Mouse (Mus musculus) heart, postnatal 36 days (tissue): ENCODE measurements around the gene Pla2g2c. TPM values are rescaled to one million over a fixed set of nuclear protein-coding genes. Genes with fewer than 3 reads are reported as not detected.

Source experiments
- DNase-seq, 2 experiments: peaks; one replicate each; pipeline ENCODE4 v3.0.0; 2021 to 2022
- intact Hi-C: fragments of 180-260 bp; cut with DNase I; formaldehyde crosslinking; loops from one replicate; pipeline ENCODE4 v1.15.1; 2025
- total RNA-seq, 2 experiments: library from RNA; stranded (reverse); gene quantifications; 2 replicates each; pipeline ENCODE4 v1.2.3; 2021

The Pla2g2c gene
- total RNA-seq, 2 experiments from 2014 or later = 0.31 TPM; not detected in 1

DNA sequence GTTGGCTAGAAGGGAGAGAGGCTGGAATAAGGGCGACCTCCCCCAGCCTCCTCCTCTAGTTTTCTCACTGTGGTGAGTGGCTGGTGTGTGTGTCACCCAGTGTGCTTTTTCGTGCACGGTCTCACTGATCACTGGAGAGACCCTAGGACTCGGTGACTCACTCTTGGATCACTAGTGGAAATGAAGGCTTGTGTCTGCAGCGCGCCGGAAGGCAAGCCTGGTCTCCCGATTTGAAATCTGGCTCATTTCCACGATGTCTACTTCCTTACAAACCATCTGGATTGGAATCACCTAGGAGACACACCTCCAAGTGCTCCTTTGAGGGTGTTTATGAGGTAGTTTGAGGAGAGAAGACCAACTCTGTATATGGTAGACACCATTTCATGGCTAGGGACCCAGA is 22.3 kb downstream of the Pla2g2c start:
- no peak for DNase-seq
- intact Hi-C loops = no loop called here

GRCm38 (mm10) chr4:138747851-138748250 is 23.3 kb downstream of the Pla2g2c start:
- intact Hi-C loops = loop anchor here (1.0 to 2.0 kb wide), 2 partner anchors 45 to 103 kb away; no protein-coding TSS in a partner anchor
- DNase-seq = no peak

DNA sequence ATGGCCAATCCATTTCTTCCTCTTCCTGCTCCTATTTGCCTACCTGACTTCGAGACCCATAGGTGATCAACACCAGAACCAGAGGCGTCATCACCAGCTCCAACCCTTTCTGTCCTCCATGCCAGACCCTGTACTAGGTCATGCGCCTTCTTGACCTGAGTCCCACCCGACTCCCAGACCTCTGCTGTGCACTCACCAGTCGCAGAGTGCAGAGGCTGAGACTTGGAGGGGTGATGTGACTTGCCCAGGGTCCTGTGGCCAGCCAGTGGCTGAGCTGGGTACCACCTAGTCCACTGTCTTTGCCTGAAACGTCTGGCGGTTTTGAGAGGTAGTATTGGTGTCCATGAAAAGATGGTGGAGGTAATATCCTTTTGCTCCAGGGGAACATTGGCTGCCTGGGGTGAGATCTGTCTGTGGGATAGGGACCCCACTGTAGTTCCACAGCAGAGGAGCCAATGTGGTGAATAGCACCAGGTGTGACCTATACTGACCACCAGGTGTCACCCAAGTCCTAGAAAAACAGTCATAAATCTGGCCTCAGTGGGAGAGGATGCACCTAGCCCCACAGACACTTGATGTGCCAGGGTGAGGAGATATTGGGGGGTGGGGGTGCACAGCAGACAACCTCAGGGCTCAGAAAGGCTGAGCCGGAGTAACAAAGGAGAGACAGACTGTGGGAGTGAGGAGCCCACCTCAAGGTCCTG is 23.9 kb downstream of the Pla2g2c start:
- DNase-seq = peak; percentile 53 to 57
- intact Hi-C loops = loop anchor here (1.0 to 2.0 kb wide), 2 partner anchors 44 to 103 kb away; no protein-coding TSS in a partner anchor

DNA sequence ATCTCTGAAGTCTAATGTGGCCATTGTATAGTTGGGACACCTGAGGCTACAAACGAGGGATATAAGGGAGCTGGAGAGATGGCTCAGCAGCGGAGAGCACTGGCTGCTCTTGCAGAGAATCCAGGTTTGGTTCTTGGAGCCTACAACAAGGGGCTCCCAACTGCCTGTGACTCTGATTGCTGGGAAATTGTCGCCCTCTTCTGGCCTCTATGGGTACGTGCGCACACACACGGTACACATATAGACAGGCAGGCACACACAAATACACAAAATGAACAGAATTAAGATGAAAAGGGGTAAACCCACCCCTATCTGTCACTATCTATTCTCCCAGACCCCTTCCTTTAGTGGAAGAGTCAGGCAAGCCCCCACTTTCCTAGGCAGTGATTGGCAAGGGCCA is 28.0 kb downstream of the Pla2g2c start:
- no peak for DNase-seq
- intact Hi-C loops = no loop called here

GRCm38 (mm10) chr4:138753608-138754007 is 29.0 kb downstream of the Pla2g2c start:
- intact Hi-C loops = no loop called here

GRCm38 (mm10) chr4:138754432-138754831 is 29.8 kb downstream of the Pla2g2c start:
- intact Hi-C loops = no loop called here
- DNase-seq = no peak

More at GRCm38 (mm10) chr4:138753608-138754007, 29.0 kb downstream of the Pla2g2c start:
- no peak for DNase-seq

GRCm38 (mm10) chr4:138755439-138755838 is 30.8 kb downstream of the Pla2g2c start:
- intact Hi-C loops = no loop called here
- DNase-seq = no peak

DNA sequence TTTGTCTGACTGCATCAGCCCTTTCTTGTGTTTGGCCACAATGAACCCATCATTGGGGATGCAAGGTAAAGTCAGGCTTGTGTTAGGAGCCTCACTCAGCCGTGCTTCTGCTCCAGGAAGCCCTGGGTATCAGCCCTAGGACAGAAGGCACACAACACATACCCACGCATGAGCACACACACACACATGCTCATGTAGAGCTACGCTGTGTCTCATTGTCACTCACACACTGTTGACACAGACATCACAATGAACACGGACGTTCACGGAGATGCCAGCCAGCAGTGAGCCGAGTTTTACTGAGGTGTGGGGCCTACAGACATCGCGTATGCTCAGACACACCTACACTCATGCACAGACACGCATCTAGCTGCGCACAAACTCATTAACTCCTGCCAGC is 31.4 kb downstream of the Pla2g2c start:
- DNase-seq = no peak
- intact Hi-C loops = no loop called here

- intact Hi-C loops = no loop called here
- no peak for DNase-seq
Measured at GRCm38 (mm10) chr4:138757416-138757815, 32.8 kb downstream of the Pla2g2c start, which contains the start of gene Pla2g2f. Pla2g2f (minus strand) TSS chr4:138757626.

GRCm38 (mm10) chr4:138762266-138762665 is 37.7 kb downstream of the Pla2g2c start:
- no peak for DNase-seq
- intact Hi-C loops = no loop called here

- intact Hi-C loops = no loop called here
- no peak for DNase-seq
Measured at GRCm38 (mm10) chr4:138771970-138772369, 47.4 kb downstream of the Pla2g2c start.

GRCm38 (mm10) chr4:138772386-138772785 is 47.8 kb downstream of the Pla2g2c start:
- intact Hi-C loops = no loop called here
- no peak for DNase-seq

- no peak for DNase-seq
- intact Hi-C loops = no loop called here
Measured at GRCm38 (mm10) chr4:138775435-138775834, 50.8 kb downstream of the Pla2g2c start, which contains the start of gene Pla2g2d. Pla2g2d (plus strand) TSS chr4:138775735.

DNA sequence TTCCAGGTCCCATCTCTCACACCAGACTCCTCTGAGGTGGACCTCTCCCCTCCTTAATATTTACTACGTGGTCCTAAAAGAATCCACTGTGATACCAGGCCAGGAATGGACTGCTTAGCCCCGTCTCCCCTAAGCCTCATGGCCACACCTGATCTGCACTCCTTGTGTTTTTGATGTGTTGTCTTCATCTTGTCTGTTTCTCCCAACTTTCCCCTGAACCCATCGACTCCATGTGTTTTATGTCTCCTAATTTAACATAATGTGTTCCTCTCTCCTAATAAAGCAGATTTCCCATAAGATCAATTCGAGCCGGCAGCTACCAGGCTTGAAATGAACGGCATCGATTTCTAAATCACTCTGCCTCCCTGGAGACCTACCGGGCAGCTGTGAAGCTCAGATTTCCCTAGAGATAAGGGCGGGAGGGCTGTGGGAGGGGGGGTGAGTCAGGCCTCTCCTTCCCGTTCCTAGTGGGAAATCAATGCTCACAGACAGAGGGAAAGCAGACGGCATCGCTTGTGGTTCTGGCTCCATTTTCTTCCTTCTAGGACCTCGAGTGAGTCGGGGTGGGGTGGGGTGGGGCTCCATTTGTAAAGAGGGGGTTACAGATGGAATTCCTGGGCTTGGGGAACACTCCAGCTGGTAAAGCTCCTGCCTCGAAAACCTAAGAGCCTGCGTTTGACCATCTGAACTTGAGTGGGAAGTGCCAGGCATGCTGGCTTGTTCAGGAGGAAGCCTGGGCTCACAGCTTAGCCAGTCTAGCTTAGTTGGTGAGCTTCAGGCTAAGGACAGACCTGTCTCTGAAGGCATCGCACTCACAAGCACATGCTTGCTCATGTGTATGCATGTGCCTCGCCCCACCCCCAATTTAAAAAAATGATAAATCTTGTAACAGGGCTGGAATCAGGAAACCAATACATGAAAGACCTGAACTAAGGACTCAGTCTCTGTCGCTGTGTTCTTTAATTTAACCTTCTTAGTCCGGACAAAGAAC is 53.1 kb downstream of the Pla2g2c start:
- intact Hi-C loops = no loop called here

DNA sequence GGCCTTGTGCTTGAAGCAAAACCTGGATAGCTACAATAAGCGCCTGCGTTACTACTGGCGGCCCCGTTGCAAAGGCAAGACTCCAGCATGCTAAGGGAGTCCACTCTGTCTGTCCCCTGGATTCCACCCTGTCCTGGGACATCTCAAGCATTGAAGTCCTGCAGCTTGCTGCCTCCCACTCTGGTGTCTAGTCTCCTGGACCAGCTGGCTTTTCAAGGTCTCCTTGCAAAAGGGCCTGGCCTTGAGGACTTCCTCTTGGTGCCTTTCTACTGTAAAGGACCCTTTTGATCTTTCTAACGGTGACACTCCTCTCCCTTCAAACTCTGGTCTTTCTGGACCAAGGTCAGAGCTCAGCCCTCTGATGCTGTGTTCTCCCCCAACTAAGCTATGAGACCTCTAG is 55.7 kb downstream of the Pla2g2c start:
- no peak for DNase-seq
- intact Hi-C loops = no loop called here

More for the DNA sequence above, 53.1 kb downstream of the Pla2g2c start:
- DNase-seq = no peak

- no peak for DNase-seq
- intact Hi-C loops = no loop called here
Measured at GRCm38 (mm10) chr4:138782098-138782497, 57.5 kb downstream of the Pla2g2c start.

GRCm38 (mm10) chr4:138785721-138786120 is 61.1 kb downstream of the Pla2g2c start:
- intact Hi-C loops = no loop called here

GRCm38 (mm10) chr4:138786141-138786540 is 61.5 kb downstream of the Pla2g2c start:
- intact Hi-C loops = no loop called here
- DNase-seq = no peak

More at GRCm38 (mm10) chr4:138785721-138786120, 61.1 kb downstream of the Pla2g2c start:
- no peak for DNase-seq

- DNase-seq = no peak
- intact Hi-C loops = no loop called here
Measured at GRCm38 (mm10) chr4:138788381-138788780, 63.8 kb downstream of the Pla2g2c start.

DNA sequence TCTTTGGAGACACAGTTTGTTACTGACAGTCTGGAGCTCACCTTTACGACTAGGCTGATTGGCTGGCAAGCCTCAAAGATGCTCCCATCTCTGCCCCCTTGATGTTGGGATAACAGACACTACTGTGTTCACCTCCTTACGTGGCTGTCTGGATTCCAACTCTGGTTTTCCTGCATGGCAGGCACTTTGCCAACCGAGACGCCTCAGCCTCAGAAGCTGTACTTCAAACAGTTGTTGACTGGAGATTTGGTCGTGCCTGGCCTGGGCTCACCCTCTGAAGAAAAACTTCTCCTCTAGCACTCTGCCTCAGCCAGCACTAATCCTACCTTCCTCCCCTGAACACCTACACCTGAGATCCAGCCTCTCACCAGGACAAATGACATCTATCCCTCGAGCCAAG is 66.9 kb downstream of the Pla2g2c start:
- no peak for DNase-seq
- intact Hi-C loops = no loop called here

GRCm38 (mm10) chr4:138792599-138792998 is 68.0 kb downstream of the Pla2g2c start:
- intact Hi-C loops = loop anchor here (2.0 kb wide), 2 partner anchors 44 to 84 kb away; no protein-coding TSS in a partner anchor
- DNase-seq = no peak
